Mouse (Mus musculus): ENCODE measurements at regions not wholly inside any gene's neighbourhood (a gene's known extent, or its start where the extent isn't known, plus 50 kb on each side); places are given as distances from the start of the nearest gene placed in this dataset.

- no peak for DNase-seq (ENCODE audit: low spot score)
Observed at GRCm38 (mm10) chr2:50921002-50921401, 227.9 kb downstream of the Rnd3 start.

DNA sequence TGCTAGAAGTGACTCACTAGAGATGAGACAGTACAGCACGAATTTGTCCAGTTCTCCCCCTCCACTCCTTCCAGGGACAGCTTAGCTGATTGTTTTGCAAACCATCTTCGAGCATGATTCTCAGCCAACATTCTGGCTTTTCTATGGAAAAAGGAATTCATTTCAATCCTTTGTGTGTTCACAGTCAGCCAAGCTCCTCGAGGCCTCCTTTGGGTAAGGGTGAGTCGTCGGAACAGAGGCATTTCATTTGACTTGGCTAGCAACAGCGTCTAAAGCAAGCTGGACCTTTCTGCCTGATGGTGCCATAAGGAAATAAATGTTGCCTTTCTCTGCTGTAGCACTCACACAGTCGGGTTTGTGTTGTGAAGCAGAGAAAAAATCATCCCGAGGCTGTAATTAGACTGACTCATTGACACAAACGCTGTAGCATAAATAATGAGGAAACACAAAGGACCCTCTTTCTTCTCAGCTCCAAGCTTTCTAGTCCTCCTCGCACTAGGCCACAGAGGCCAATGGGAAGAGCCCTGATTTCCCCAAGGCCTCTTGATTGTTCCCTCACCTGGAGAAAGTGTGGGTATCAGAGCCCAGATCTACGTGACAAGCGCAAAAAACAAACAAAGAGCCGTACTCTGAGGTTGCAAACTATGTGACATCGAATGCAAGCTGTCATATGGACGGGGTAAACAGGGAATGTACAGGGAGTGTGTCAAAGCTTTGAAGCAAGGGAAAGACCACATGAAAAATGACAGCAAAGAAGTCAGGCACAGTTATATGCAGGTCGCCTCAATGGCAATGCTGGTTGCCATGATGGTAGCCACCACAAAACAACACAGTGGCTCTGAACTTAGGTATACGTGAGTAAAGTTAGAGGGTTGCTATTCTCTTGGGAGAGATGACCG lies 232.3 kb downstream of the Rnd3 start:
- DNase-seq (ENCODE audit: low spot score), result no peak

DNA sequence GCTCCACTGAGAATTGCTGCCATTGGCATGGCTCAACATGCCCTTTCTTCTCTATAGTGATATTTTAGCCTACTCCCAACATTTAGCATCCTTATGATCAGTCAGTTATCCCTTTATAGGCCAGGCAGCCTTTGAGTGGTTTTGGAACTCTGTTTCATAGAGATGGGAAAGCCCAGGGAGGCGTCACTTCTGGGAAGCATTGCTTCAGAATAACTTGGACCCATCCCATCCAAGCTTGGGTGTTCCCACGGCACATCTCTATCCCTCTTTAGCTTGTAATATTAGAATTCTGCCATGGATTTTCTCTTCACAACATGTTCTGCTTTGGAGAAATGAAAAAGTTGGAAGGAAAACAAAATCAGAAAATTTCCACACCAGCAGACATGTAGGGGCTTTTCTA lies 233.8 kb downstream of the Rnd3 start:
- no peak for DNase-seq (ENCODE audit: low spot score)

DNA sequence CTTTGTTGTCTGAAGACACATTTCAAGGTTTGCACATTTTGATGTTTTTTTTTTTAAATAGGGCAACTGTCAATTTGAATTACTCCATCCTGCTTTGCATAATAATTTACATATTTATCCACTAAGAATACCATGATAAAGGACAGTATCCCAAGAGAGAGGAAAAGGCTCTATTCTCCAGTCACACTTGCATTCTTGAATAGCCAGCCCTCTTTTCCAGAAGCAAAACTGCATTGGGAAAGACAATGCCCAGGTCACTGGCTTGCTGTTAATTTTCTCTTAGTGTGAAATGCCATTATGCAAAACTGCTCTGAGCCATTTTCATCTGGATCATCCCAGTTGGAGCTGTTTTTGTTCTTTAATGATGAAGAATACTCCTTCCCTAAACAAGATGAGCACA lies 234.7 kb downstream of the Rnd3 start:
- no peak for DNase-seq (ENCODE audit: low spot score)

DNA sequence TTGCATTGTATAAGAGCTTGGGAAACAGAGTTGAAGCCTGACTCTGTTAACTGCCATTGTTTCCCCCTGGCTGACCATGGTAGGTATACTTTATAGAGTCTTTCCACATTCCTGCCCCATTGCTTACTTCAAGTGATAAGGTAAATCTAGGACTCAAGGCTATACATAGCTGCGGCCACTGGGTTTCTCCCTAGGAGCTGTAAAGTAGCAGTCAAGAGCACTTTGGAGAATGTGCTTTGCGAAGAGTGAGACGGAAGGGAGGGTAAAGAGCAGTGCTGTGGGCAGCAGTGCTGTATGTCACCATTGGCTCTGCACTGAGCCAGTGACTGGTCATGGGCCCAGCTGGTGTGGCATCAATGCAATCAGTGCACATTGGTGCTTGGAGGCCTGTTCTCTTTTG lies 240.1 kb downstream of the Rnd3 start:
- no peak for DNase-seq (ENCODE audit: low spot score)

DNA sequence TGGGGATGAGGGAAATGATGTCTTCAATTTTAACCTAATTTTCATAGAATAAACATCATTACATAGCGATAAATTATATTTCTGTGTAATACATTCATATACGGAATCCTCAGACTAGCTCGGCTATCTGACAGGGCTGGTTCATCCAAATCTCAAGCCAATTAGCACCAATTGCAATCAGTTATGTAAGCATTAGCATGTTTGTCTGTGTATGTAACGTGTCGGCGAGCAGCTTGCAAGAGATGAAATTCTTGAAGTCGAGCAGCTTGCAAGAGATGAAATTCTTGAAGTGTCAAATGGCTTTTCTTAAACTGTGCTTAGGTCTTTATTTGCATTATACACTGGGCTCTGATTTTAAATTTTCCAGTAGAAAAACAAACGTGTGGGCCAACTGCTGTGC lies 246.2 kb downstream of the Rnd3 start:
- no peak for DNase-seq (ENCODE audit: low spot score)

DNA sequence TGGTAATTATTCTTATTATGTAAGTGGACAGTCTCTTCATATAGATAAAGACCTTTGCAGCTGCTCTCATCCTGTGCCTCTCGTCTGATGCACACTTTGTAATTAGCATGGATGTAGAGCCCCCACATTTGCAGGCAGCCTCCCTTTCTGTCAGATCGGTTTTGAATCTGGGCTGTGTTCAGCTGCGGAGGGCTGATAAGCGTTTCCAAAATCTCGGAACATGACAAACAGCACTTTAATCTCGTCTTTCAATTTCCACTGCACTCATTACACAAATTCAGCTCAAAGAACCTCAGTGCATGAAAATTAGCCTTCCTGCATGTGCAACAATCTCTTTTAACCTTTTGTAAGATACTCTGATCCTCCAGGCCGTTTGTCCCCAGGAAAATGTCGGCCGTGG lies 246.7 kb downstream of the Rnd3 start:
- no peak for DNase-seq (ENCODE audit: low spot score)

- no peak for DNase-seq (ENCODE audit: low spot score)
Observed at GRCm38 (mm10) chr2:50888992-50889391, 259.9 kb downstream of the Rnd3 start.

DNA sequence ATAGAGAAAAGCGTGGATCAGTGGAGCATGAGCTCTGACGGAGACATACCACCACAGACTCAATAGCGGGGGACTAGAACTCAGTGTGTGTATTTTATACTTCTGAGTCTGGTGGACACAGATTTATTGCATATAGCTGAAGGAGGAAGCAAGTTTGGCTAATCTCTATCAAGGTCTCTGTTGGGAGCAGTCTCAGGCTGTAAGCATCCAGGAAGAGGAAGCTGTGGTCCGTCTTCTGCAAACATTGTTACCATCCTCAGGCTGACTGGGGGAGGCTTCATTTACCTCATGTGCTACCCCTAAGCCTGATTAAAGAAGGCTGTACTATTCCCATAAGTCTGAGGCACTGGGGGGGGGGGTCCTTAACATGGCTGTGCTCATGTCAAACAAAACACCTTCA lies 261.0 kb downstream of the Rnd3 start:
- DNase-seq (ENCODE audit: low spot score), result no peak

GRCm38 (mm10) chr2:50885924-50886315 lies 263.0 kb downstream of the Rnd3 start:
- DNase-seq (ENCODE audit: low spot score), result no peak

DNA sequence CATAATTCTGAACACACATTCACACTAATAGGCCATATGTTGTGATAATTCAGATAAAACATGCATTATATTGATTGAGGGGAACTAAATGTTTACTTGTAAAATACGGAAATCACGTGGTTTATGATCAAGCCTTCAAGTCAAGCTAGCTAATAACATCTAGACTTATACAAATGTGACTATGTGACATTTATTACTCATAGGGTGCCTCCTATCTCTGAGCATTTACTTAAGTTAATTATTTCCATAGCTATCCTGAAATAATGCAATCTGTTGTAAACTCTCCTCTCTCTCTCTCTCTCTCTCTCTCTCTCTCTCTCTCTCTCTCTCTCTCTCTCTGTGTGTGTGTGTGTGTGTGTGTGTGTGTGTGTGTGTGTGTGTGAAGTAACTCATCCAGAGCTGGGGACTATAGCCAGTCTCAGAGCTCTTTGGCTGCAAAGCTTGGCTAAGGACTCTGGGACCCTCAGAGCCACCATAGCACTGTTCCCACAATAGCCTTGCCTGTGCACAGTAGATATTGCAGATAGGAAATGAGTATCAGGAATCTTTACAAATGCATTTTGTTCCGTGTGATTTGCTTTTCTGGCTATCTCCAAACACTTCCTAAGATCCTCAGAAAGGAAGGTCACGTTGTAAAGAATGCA lies 263.5 kb downstream of the Rnd3 start:
- no peak for DNase-seq (ENCODE audit: low spot score)

GRCm38 (mm10) chr2:50881514-50882038 lies 267.3 kb downstream of the Rnd3 start:
- no peak for DNase-seq (ENCODE audit: low spot score)

DNA sequence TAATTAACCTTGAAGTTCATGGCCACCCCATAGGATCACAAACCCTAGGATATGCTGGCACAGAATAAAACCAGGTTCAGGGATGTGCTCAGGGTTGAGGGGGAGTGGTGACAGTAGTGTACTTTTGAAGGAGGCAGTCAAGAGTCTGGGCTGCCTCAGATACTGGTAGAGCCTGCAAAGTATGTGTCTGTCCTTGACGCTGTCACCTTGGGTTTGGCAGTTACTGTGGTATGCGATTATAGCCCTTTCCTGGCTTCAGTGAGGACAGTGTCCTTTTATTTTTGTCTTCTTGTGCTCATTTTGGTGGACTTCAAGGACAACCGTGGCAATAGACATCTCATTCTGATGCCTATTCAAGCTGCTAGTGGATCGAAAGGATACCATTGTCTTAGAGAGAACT lies 268.1 kb downstream of the Rnd3 start:
- no peak for DNase-seq (ENCODE audit: low spot score)

DNA sequence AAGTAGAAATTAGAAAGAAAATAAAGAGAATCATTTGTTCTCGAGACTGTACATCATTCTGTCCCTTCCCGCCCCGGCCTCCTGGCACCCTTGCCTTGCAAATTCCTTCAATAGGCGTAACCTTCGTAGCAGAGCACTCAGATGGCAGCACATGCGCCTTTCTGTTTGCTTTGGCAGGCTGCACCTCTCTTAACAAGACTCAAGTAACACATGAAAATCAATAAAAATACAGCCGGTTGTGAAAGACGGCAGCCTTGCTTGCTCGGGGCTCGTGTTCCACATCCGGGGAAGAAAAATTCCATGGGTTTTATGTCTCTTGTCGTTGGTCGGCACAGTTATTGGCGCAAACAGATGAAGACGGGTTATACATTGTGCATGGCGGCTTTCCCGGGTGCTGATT lies 271.2 kb downstream of the Rnd3 start:
- no peak for DNase-seq (ENCODE audit: low spot score)

- no peak for DNase-seq (ENCODE audit: low spot score)
Observed at GRCm38 (mm10) chr2:50875072-50875471, 273.8 kb downstream of the Rnd3 start.

GRCm38 (mm10) chr2:50853538-50854244 lies 295.2 kb downstream of the Rnd3 start:
- no peak for DNase-seq (ENCODE audit: low spot score)

DNA sequence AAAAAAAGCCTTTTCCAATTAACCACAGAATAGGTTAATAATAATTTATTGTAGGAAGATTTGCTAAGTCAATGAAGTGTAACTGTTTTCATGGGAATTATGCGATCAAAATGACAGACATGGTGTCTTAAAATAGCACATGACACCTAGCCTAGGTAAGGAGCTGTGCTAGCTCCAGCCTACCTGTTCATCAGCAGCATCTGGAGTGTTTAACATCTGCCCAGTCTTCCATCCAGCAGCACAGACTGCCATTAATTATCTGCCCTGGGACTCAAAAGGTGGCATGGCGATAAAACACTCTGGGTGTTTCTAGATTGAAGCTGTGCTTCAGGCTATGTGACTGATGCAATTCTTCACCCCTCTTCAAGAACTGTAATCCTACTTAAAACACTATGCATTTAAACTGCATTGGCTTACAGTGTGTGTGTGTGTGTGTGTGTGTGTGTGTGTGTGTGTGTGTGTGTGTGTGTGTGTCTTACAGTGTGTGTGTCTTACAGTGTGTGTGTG lies 296.4 kb downstream of the Rnd3 start:
- DNase-seq (ENCODE audit: low spot score), result no peak

GRCm38 (mm10) chr2:50850071-50850470 lies 298.8 kb downstream of the Rnd3 start:
- no peak for DNase-seq (ENCODE audit: low spot score)

DNA sequence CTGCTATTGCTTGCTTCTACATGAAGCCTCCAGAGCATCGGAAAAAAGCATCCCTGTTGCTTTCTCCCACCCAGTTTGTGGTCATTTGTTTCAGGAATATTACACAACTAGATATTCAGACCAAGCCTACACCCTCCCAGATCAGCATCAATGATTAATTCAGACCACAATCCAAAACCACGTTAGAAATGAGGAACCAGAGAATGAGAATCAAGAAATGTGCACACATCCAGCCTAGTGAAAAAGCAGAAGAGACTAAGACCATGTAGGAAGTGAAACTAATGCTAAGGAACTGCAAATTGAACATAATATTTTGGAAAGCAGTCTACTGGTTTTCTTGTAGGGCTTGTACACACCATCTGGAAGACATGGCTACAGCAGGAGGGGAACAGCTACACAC lies 307.0 kb downstream of the Rnd3 start:
- DNase-seq (ENCODE audit: low spot score), result no peak

- DNase-seq (ENCODE audit: low spot score), result no peak
Observed at GRCm38 (mm10) chr2:50835511-50836320, 313.2 kb downstream of the Rnd3 start.

GRCm38 (mm10) chr2:50833791-50834190 lies 315.1 kb downstream of the Rnd3 start:
- DNase-seq (ENCODE audit: low spot score), result no peak

GRCm38 (mm10) chr2:50832471-50832870 lies 316.4 kb downstream of the Rnd3 start:
- DNase-seq (ENCODE audit: low spot score), result no peak
